Mouse (Mus musculus) T-helper 2 cell (primary cell): ENCODE results near the gene Ndufb6.

Experiments
- in situ Hi-C: fragments of 300-600 bp; cut with MboI, MseI; formaldehyde crosslinking; loops from one replicate; pipeline ENCODE4 v1.15.1; 2025; ENCODE audit warnings: high pct_unique_total_duplicates

Ndufb6 gene

GRCm38 (mm10) chr4:40264321-40264720, 14.9 kb downstream of the Ndufb6 start:
- in situ Hi-C loops = loop anchor here (10.0 kb wide), 3 partner anchors 710 to 1450 kb away; partner anchors contain the start of genes Nfx1 and Rpp25l

GRCm38 (mm10) chr4:40254385-40255103, 24.7 kb downstream of the Ndufb6 start:
- in situ Hi-C loops = no loop called here

GRCm38 (mm10) chr4:40253766-40254165, 25.5 kb downstream of the Ndufb6 start:
- in situ Hi-C loops = no loop called here

- in situ Hi-C loops = no loop called here
Observed at GRCm38 (mm10) chr4:40250984-40251383, 28.2 kb downstream of the Ndufb6 start.

- in situ Hi-C loops = no loop called here
Observed at GRCm38 (mm10) chr4:40244035-40244434, 35.2 kb downstream of the Ndufb6 start.

- in situ Hi-C loops = no loop called here
Observed at GRCm38 (mm10) chr4:40243006-40243405, 36.2 kb downstream of the Ndufb6 start.

- in situ Hi-C loops = no loop called here
Observed at GRCm38 (mm10) chr4:40241928-40242327, 37.3 kb downstream of the Ndufb6 start.

GRCm38 (mm10) chr4:40240272-40240744, 38.9 kb downstream of the Ndufb6 start:
- in situ Hi-C loops = no loop called here

- in situ Hi-C loops = loop anchor here (5.0 kb wide), 1 partner anchor 97 kb away; the partner anchor contains the start of gene Aco1
Observed at GRCm38 (mm10) chr4:40239409-40240271, 39.6 kb downstream of the Ndufb6 start, which contains the start of gene Ddx58. Ddx58 (minus strand) TSS chr4:40239828.

- in situ Hi-C loops = loop anchor here (5.0 kb wide), 1 partner anchor 96 kb away; the partner anchor contains the start of gene Aco1
Observed at GRCm38 (mm10) chr4:40238483-40239408, 40.5 kb downstream of the Ndufb6 start.

- in situ Hi-C loops = loop anchor here (5.0 kb wide), 1 partner anchor 95 kb away; the partner anchor contains the start of gene Aco1
Observed at GRCm38 (mm10) chr4:40236829-40237228, 42.4 kb downstream of the Ndufb6 start.

GRCm38 (mm10) chr4:40234256-40234655, 45.0 kb downstream of the Ndufb6 start:
- in situ Hi-C loops = no loop called here

GRCm38 (mm10) chr4:40233062-40233664, 46.1 kb downstream of the Ndufb6 start:
- in situ Hi-C loops = no loop called here

- in situ Hi-C loops = no loop called here
Observed at GRCm38 (mm10) chr4:40229723-40230122, 49.5 kb downstream of the Ndufb6 start.

GRCm38 (mm10) chr4:40227886-40228285, 51.3 kb downstream of the Ndufb6 start:
- in situ Hi-C loops = no loop called here

GRCm38 (mm10) chr4:40227131-40227530, 52.1 kb downstream of the Ndufb6 start:
- in situ Hi-C loops = no loop called here

- in situ Hi-C loops = no loop called here
Observed at GRCm38 (mm10) chr4:40226095-40226494, 53.1 kb downstream of the Ndufb6 start.

GRCm38 (mm10) chr4:40221876-40222585, 57.2 kb downstream of the Ndufb6 start:
- in situ Hi-C loops = no loop called here

GRCm38 (mm10) chr4:40221004-40221760, 58.0 kb downstream of the Ndufb6 start:
- in situ Hi-C loops = no loop called here
